Mouse (Mus musculus): ENCODE measurements around the gene Gm7247. TPM values are rescaled to one million over a fixed set of nuclear protein-coding genes. Genes with fewer than 3 reads are reported as not detected.

Gene Gm7247
- not detected in 2 replicates for total RNA-seq (2014; rRNA removed)
- not detected in 2 replicates for polyA plus RNA-seq (2012; rRNA removed)

- WGBS = 72% methylated on average over 1 of the region's 1 CpGs
These were observed at the start of gene Gm7247 for GRCm38 (mm10) chr14:51361456-51361855. Gene Gm7247, plus strand, starts transcription at chr14:51361756.

GRCm38 (mm10) chr14:51324001-51324400 lies 37.6 kb upstream of the Gm7247 start:
- no peak overlapping the region for H3K4me3 ChIP-seq (ENCODE audit: insufficient read depth, low read depth, low read length)

More at GRCm38 (mm10) chr14:51361456-51361855, at the start of gene Gm7247:
- H3K79me2 ChIP-seq (ENCODE audit: control insufficient read depth, insufficient read depth, low read length) = no peaks in the 10 kb centered on the region
- H3K9ac ChIP-seq (ENCODE audit: low read depth, low read length) = no peak within 1 kb of the TSS
- H3K27ac ChIP-seq (replicated peaks; ENCODE audit: insufficient read depth, low read depth, low read length) = no peak within 1 kb of the TSS
- no peaks in the 10 kb centered on the region for H3K4me1 ChIP-seq (ENCODE audit: control insufficient read depth, insufficient read depth, low read length)
- H3K36me3 ChIP-seq (ENCODE audit: control insufficient read depth, insufficient read depth, low read length) = no peaks in the 10 kb centered on the region
- no peak within 1 kb of the TSS for H3K4me3 ChIP-seq (ENCODE audit: insufficient read depth, low read depth, low read length)
- H3K27me3 ChIP-seq (ENCODE audit: control insufficient read depth, insufficient read depth, low read length) = peaks cover 5% of the 10 kb centered on the region; the same call in 1 of the 2 replicates
- TF ChIP-seq CTCF (IDR thresholded peaks at IDR 0.05; ENCODE audit: low read depth, low read length) (no peak), POLR2A (IDR thresholded peaks at IDR 0.05; ENCODE audit: extremely low read depth, insufficient read depth, low read length) (no peak)
- DNase-seq (ENCODE audit: extremely low read depth, low read depth, low spot score) = no peak

GRCm38 (mm10) chr14:51346027-51346426 lies 15.5 kb upstream of the Gm7247 start:
- no peak for DNase-seq (ENCODE audit: extremely low read depth, low read depth, low spot score)
- no peaks in the 10 kb centered on the region for H3K36me3 ChIP-seq (ENCODE audit: control insufficient read depth, insufficient read depth, low read length)
- no peak overlapping the region for H3K4me3 ChIP-seq (ENCODE audit: insufficient read depth, low read depth, low read length)
- H3K4me1 ChIP-seq (ENCODE audit: control insufficient read depth, insufficient read depth, low read length) = no peaks in the 10 kb centered on the region
- H3K79me2 ChIP-seq (ENCODE audit: control insufficient read depth, insufficient read depth, low read length) = no peaks in the 10 kb centered on the region
- TF ChIP-seq POLR2A (IDR thresholded peaks at IDR 0.05; ENCODE audit: extremely low read depth, insufficient read depth, low read length) = no peak
- no peak for TF ChIP-seq CTCF (IDR thresholded peaks at IDR 0.05; ENCODE audit: low read depth, low read length)
- H3K27me3 ChIP-seq (ENCODE audit: control insufficient read depth, insufficient read depth, low read length) = no peaks in the 10 kb centered on the region
- H3K9ac ChIP-seq (ENCODE audit: low read depth, low read length) = no peak overlapping the region
- H3K27ac ChIP-seq (replicated peaks; ENCODE audit: insufficient read depth, low read depth, low read length) = no peak overlapping the region

More at GRCm38 (mm10) chr14:51324001-51324400, 37.6 kb upstream of the Gm7247 start:
- H3K9ac ChIP-seq (ENCODE audit: low read depth, low read length) = no peak overlapping the region
- no peaks in the 10 kb centered on the region for H3K4me1 ChIP-seq (ENCODE audit: control insufficient read depth, insufficient read depth, low read length)
- no peak overlapping the region for H3K27ac ChIP-seq (replicated peaks; ENCODE audit: insufficient read depth, low read depth, low read length)
- H3K36me3 ChIP-seq (ENCODE audit: control insufficient read depth, insufficient read depth, low read length) = no peaks in the 10 kb centered on the region
- H3K27me3 ChIP-seq (ENCODE audit: control insufficient read depth, insufficient read depth, low read length) = no peaks in the 10 kb centered on the region
- no peak for DNase-seq (ENCODE audit: extremely low read depth, low read depth, low spot score)
- no peaks in the 10 kb centered on the region for H3K79me2 ChIP-seq (ENCODE audit: control insufficient read depth, insufficient read depth, low read length)
- TF ChIP-seq CTCF (IDR thresholded peaks at IDR 0.05; ENCODE audit: low read depth, low read length) = no peak
- TF ChIP-seq POLR2A (IDR thresholded peaks at IDR 0.05; ENCODE audit: extremely low read depth, insufficient read depth, low read length) = no peak
- 40% methylated on average over 1 of the region's 1 CpGs for WGBS

- Histone ChIP-seq H3K79me2 (ENCODE audit: control insufficient read depth, insufficient read depth, low read length) (no peaks in the 10 kb centered on the region), H3K4me1 (ENCODE audit: control insufficient read depth, insufficient read depth, low read length) (no peaks in the 10 kb centered on the region), H3K27ac (replicated peaks; ENCODE audit: insufficient read depth, low read depth, low read length) (no peak overlapping the region), H3K9ac (ENCODE audit: low read depth, low read length) (no peak overlapping the region), H3K27me3 (ENCODE audit: control insufficient read depth, insufficient read depth, low read length) (peaks cover 5% of the 10 kb centered on the region; the same call in 1 of the 2 replicates), H3K4me3 (ENCODE audit: insufficient read depth, low read depth, low read length) (peak overlapping the region; percentile 7; the same call in 1 of the 2 replicates), H3K36me3 (ENCODE audit: control insufficient read depth, insufficient read depth, low read length) (no peaks in the 10 kb centered on the region)
- TF ChIP-seq CTCF (IDR thresholded peaks at IDR 0.05; ENCODE audit: low read depth, low read length) (no peak), POLR2A (IDR thresholded peaks at IDR 0.05; ENCODE audit: extremely low read depth, insufficient read depth, low read length) (no peak)
- no peak for DNase-seq (ENCODE audit: extremely low read depth, low read depth, low spot score)
- 4% methylated on average over 74 of the region's 75 CpGs for WGBS
These were observed 3.2 kb upstream of the Gm7247 start for GRCm38 (mm10) chr14:51358111-51358982.

GRCm38 (mm10) chr14:51382805-51383204 lies 21.2 kb downstream of the Gm7247 start:
- no peak overlapping the region for H3K9ac ChIP-seq (ENCODE audit: low read depth, low read length)
- WGBS = 94% methylated on average over 20 of the region's 20 CpGs
- no peak for DNase-seq (ENCODE audit: extremely low read depth, low read depth, low spot score)

GRCm38 (mm10) chr14:51384351-51384750 lies 22.8 kb downstream of the Gm7247 start:
- Histone ChIP-seq H3K36me3 (ENCODE audit: control insufficient read depth, insufficient read depth, low read length) (no peaks in the 10 kb centered on the region), H3K4me3 (ENCODE audit: insufficient read depth, low read depth, low read length) (no peak overlapping the region), H3K4me1 (ENCODE audit: control insufficient read depth, insufficient read depth, low read length) (no peaks in the 10 kb centered on the region), H3K9ac (ENCODE audit: low read depth, low read length) (no peak overlapping the region), H3K27ac (replicated peaks; ENCODE audit: insufficient read depth, low read depth, low read length) (no peak overlapping the region), H3K79me2 (ENCODE audit: control insufficient read depth, insufficient read depth, low read length) (no peaks in the 10 kb centered on the region), H3K27me3 (ENCODE audit: control insufficient read depth, insufficient read depth, low read length) (no peaks in the 10 kb centered on the region)
- 97% methylated on average over 10 of the region's 10 CpGs for WGBS
- DNase-seq (ENCODE audit: extremely low read depth, low read depth, low spot score) = no peak
- TF ChIP-seq CTCF (IDR thresholded peaks at IDR 0.05; ENCODE audit: low read depth, low read length) = no peak
- TF ChIP-seq POLR2A (IDR thresholded peaks at IDR 0.05; ENCODE audit: extremely low read depth, insufficient read depth, low read length) = no peak

More at GRCm38 (mm10) chr14:51382805-51383204, 21.2 kb downstream of the Gm7247 start:
- Histone ChIP-seq H3K27ac (replicated peaks; ENCODE audit: insufficient read depth, low read depth, low read length) (no peak overlapping the region), H3K4me1 (ENCODE audit: control insufficient read depth, insufficient read depth, low read length) (no peaks in the 10 kb centered on the region), H3K79me2 (ENCODE audit: control insufficient read depth, insufficient read depth, low read length) (no peaks in the 10 kb centered on the region), H3K27me3 (ENCODE audit: control insufficient read depth, insufficient read depth, low read length) (no peaks in the 10 kb centered on the region), H3K4me3 (ENCODE audit: insufficient read depth, low read depth, low read length) (no peak overlapping the region), H3K36me3 (ENCODE audit: control insufficient read depth, insufficient read depth, low read length) (no peaks in the 10 kb centered on the region)
- TF ChIP-seq CTCF (IDR thresholded peaks at IDR 0.05; ENCODE audit: low read depth, low read length) = no peak
- TF ChIP-seq POLR2A (IDR thresholded peaks at IDR 0.05; ENCODE audit: extremely low read depth, insufficient read depth, low read length) = no peak

Measured in liver, adult 2 months (tissue).